Mouse (Mus musculus) monocyte, adult 2 months (primary cell): Measurements from ENCODE around the gene Jaml.

Experiments used
- DNase-seq, 2 experiments: peaks; one replicate each; pipeline ENCODE4 v3.0.0; 2022; ENCODE audit warnings: low spot score in 2 of 2, low read depth in 1 of 2

Jaml gene

DNA sequence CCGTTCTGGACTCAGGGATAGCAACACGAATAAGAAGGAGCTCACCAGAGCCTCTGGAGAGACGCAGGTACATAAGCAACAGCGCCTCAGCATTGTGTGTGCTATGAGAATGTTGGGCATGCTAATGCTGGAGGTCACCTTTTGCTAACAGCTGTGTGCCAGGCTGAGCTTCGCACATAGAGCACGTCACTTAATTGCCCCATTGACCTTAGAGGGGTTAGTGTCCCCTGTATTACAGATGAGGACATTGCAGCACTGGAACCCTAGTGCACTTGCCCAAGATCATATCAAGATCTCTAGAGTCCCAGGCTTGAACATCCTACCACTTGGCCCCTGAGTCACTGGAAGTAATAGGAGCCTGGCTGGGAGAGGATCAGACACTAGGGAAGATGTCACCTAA lies 41.6 kb downstream of the Jaml start:
- no peak for DNase-seq

DNA sequence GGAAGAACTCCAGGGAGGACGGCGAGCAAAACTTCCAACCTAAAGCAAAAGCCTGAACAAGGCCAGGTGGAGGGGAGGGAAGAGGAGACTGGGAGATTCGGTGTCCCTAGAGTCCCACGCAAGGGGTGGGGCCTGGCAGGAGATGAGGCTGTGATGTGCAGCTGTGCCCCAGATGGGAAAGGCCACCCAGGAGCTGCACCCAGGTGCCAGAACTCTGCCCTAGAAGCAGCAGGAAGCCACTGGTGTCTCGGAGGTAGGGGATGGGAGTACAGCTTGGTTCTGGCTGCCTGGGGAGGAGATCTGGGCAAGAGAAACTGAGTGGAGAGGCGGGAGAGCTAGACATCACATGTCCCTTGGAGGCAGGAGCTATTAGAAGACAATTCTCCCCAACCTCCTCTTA lies 42.0 kb downstream of the Jaml start:
- no peak for DNase-seq

DNA sequence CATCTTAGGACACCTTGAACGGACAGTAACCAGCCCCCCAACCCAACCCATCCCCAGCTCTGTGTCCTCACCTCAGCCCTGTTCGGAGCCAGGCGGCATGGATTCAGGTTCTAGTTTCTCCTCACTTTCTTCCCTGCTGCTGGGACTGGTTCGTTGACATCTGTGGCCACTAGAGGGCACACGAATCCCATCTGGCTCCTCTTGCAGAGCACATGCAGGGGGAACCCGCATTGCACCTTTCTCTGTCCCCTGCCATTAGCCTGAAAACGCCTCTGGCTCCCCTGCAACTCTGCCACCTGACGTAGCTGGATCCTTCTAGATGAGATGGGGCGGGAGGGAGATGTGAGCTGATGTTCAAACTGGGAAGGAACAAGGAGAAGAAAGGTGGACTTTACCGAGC lies 42.8 kb downstream of the Jaml start:
- DNase-seq, result peak; percentile 40 to 69

DNA sequence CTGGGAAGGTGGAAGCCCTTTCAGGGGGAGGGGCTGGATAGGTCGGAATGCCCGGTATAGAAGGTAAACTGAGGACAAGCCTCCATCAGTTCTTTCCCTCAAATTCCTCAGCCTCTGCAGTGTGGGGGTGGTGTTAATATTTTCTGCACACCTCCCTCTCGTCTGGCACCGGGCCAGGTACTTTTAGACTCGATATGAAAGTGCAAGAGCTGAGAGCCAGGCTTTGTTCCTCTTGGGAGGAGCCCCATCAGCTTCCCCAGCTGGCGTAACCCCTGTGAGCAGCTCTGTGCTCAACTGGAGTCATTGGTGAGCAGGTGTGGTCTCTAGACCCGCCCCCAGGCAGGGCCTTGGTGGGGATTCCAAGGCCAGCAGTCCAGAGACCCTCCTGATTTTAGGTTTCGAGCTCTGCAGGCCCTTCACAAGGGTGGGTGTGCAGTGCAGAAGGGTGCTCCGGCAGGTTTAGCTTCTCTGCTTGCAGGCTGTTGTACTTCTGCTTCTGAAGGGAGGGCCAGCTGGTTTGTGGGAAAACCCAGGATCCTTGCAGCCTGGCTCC lies 43.3 kb downstream of the Jaml start:
- DNase-seq, result peak; percentile 63 to 84

DNA sequence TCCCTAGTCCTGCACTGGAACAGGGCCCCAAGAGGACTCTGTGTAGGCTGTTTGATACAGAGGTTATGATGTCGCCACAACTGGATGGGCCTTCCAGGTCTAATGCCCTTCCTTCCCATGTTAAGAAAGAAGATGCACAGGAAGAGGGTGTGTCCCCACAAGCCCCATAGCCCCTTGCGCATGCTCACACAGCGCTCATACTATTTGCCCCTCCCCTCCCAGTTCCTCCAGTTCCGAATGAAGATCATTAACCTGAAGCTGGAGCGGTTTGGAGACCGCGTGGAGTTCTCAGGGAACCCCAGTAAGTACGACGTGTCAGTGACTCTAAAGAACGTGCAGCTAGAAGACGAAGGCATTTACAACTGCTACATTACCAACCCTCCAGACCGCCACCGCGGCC lies 46.2 kb downstream of the Jaml start:
- no peak for DNase-seq

DNA sequence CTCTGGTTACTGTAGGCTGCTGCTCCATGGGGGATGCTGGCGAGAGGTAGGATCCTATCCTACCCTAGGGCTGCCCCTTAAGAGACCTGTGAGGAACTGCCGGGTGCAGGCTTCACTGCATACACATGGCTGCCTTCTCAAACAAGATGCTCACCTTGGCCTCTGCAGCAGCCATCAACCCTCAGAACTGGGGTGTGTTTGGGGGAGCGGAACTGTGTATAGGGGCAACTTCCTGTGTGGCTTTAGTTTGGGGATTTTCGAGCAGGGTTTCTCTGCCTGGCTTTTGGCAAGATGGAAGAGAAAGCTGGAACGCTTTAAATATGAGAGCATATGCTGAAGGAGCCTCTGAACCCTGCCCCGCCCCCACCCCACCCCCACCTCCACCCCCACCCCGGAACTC lies 48.0 kb downstream of the Jaml start:
- no peak for DNase-seq

DNA sequence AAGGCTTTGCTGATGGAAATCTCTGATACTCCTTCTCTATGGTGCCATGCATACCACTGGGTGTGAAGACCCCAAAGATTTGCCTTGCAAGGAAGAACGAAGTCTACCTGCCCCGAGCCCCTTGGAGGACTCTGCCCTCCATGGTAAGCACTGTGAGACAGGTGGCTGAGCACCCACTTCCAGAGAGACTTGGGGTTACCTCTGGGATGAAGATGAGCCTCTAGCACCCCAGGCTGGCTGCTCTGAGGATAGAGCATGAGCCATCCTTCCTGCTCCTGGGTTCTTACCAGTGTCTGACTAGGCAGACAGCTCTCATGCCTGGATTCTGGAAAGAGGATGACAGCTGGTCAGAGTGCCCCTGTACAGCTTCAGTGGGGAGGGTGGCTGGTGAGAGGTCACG lies 51.1 kb downstream of the Jaml start:
- DNase-seq, result no peak

DNA sequence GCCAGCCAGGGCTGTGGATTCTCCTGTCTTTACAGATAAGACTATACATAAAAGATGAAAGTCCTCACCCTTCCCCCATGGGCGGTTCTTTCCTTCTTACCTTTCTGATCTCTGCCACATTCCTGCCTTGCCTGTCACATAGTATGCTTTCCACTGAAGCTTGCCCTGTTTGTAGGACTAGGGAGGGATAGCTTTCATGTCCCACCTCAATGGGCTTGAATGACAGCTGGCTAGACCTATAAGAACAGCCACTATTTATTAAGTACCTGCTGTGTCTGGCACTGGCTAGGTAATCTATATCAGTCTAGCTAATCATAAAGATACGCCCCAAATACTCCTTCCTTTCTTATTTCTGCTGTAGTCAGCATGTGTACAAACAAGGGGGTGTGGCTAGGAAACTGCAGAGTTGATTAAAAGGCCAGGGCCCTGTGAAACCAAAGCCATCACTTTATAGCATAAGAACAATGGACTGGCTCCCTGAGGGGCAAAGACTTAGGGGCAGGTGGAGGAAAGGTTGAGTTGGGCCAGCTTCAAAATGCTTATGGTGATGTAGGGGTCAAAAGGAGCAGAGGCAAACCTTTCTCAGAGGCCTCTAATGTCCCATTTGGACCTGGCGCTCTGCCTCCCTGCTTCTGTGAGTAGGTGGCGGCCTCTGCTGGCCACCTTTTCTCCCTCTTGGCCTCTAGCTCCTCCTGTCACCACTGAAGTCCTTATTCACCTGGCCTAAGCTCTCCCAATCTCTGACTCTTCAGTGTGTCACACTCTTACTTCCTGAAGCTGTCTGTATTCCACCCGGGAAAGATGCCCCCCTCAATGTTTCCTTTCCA lies 54.7 kb downstream of the Jaml start:
- DNase-seq, result peak in 1 of 2 experiments; percentile 30

DNA sequence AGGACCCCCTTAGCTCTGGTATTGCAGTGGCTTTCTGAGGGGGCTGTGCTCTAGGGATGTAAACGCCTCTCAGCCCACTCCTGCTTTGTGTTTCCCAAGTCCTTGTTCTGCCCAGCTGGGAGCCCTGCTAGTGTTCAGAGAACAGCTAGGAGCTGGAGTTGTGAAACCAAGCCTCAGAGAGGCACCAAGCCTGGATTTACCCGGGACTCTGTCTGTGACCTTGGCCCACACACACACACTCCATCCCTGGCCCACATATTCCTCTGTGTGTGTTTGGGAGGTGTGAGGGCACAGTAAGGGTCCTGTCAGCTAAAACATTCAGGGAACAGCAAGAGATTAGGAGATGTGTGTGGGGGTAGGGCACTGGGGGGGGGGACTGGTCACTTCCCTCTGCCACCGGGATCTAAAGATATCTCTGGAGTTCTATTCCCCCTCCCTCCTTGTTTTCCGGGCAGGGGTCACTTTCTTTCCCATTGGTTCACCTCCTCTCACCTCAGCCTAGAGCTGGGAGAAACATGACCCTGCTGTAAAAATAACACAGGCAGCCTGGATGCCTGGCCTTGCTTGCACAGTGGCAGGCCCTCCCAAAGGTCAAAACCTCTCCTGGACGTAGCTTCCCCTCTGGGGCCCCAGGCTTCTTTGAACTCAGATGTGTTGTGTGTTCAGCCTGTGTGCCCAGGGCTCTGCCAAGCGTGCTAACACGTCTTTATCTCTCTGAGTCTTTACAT lies 57.6 kb downstream of the Jaml start:
- DNase-seq, result no peak

DNA sequence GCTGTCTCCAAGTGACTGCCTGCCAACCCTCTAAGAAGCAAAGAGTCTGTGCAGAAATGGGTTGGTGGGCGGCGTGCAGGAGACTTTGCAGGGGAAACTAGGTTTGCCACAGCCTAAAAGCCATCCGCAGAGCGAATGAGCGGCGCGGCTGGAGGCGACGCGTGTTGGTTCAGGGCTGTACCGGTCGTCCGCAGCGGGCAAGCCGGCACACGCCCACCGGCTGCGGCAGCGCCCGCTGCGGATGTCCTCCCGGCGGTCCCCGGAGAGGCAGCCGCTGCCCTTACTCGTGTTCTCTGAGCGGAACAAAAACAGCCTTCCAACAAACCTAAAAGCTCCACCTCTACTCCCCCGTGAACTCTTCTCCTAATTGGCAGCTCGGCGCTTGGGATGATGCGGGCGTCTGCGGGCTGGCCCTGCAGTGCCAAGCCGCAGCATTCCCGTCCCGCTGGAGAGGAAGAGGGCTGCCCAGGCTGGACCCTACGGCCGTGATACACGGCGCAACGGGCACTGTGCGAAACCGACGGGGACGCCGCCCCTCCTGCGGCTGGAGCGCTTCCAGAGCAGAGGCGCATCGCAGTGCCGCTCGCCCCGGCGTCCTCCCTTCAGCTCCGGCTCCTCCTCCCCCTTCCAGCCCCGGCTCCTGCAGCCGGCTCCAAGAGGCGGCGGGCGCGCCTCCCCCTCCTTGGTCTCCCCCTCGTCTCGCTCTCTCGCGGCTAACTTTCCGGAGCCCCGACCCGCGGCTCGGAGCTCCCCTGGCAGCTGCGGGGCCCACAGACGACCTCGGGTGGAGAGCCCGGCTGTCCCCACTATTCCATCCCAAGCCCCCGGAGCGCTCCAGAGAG lies 59.4 kb downstream of the Jaml start, which contains the start of gene Scn4b:
Gene Scn4b (plus strand): TSS at position 205 of the 842 bp plus-strand sequence.
- DNase-seq, result no peak

DNA sequence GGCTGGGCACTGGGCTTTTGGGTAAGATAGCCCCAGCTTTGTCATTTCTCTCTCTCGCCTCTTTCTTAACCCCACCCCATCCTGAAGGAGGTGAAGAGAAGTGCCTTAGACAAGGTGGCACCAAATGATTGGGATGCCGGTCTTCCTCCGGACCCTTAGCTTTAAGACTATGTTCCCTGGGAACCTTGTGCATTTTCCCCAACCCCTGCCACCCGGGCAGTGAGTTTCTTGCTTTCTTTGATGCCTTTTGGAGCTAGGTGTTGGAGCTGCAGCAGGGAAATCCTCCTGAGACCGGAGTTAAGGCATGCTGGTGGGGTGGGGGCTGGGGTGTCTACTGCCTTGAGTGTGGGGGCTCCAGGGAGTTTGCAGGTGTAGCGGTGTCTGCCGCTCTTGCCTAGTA lies 60.1 kb downstream of the Jaml start:
- DNase-seq, result no peak

DNA sequence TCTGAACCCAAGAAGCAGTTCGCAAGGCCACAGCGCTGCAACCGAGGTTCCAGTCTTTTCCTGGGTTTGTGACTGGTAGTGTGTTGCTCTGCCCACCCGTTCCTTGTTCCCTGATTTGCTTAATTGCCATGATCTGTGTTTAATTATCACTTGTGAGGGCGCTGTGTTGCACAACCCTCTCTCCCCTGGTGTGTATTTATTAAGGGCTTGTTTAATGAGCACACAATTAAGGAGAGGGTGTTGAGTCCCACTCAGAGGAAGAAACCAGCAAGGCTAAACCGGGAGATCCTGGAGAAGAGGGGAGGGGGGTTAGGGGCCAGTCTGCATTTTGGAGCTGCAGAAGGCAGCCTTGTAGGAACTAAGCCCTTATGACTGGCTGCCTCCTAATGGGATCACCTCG lies 62.0 kb downstream of the Jaml start:
- DNase-seq, result no peak

DNA sequence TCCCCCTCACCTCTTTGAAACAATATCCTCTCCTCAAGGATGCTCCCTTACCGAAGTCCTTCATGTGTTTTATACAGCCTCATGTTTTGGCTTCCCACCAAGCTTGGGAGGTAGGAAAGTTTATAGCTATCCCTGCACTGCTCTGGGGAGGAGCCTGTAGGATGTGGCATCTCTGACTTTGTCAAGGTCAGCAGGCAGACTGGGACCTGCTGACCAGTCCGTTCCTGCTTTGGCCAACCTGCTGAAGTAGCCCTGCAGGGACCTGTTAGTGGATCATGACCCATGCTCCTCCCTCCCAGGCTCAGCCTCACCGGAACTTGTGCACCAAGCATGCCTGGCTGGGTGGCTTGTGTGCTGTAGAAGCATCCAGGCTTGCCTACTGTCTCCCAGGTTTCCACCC lies 63.7 kb downstream of the Jaml start:
- DNase-seq, result no peak

DNA sequence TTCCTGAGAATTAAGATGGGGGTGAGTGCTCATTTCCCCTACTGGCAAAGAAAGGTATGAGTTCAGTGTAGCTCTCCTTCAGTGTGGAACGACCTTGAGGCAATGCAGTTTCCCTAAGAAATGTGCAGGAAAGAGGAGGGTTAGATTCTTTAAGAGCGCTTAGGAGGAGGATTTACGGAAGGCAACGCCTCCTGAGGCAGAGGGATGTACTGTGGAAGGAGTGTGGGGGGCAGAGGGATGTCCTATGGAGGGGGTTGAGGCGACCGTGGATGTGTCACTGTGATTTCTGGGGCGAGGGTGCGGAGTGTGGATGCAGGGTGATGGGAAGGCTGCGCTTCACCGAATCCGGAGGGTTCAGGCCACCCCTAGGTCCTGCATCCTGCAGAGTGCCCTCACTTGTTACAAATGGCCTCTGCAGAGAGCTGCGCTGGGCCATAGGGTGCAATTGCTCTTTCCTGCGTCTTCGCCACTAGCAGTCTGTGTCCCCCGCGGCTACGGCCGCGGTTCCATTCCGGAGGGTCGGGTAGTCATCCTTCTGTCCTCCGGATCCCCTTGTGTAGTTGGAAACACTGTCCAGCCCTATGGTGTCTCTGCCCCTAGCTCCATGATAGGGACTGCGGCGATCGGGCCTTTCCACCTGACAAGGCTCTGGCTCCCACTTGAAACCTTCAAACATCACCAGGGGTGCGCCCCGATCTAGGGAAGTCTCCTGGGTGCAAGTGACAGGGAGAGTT lies 66.7 kb downstream of the Jaml start:
- DNase-seq, result no peak

DNA sequence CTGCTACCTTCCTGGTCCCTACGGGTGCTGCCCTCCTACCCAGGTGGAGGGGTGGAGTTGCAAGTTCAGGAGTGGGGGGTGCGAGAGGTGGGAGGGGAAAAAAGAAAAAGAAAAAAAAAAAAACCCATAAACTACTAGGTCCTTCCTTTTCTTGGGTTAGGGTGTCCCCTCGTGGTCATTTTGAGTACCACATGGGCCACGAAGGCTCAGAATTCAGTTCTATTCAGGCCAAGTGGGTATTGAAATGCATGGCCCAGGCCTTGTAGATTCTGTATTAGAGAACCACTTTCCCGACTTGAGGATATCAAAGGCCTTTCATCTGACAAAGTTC lies 67.2 kb downstream of the Jaml start:
- peak in 1 of 2 experiments; percentile 23 for DNase-seq

DNA sequence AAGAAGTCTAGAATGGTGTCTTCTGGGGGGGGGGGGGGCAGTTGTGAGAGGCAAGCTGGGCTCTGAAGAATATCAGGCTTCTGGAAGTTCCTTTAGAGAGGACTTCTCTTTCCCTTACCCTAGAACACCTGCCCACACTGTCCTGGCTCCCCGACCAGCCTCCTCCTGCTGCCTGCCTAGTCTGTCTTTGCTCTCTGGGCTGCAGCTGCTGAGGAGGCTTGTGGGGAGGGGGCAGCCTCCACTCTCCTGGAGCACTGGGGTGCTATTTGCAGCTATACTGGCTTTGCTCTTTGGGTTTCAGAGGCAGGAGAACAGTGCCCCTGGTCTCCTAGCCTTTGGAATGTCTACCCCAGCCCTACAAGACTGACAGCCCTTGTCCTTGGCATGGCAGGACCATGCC lies 72.0 kb downstream of the Jaml start:
- DNase-seq, result no peak

DNA sequence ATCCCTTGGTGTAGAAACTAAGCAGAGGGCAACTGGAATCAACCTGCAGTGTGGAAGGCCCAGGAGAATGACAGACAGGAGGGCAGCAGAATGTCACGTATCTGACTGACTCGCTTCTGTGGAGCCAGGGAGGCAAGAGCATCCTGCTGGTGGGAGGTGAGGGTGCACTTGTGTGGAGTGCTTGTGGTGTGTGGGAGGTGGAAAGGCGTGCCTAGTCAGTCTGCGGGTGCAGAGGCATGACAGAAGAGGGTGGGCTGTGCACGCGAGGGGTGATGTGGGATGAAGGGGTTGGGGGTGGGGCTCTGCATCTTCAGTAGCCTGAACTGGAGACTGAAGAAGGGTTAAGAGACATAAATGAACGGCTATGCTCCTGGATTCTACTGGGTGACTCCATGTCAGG lies 74.4 kb downstream of the Jaml start:
- DNase-seq, result no peak
